Mouse (Mus musculus): ENCODE measurements at regions not wholly inside any gene's neighbourhood (a gene's known extent, or its start where the extent isn't known, plus 50 kb on each side); places are given as distances from the start of the nearest gene placed in this dataset.

DNA sequence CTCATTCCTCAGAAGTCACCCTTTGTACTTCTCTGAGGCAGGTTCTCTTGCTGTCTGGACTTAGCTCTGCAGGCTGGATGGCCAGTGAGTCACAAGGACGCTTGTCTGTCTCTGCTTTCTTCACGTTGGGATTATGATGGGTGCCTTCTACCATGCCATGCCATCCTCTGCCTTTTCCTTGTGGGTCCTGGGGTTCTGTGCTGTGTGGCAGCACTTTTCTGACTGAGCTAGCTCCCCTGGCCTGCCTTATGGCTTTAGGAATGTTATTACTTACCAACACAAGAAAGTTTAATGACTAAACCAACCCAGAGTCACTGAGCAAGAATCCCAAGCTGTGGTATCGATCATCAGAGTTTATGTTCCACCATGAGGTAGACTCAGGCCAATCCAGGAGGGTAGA is 280.7 kb downstream of the Gm49356 start:
- WGBS, result 94% methylated on average over 3 of the region's 3 CpGs

DNA sequence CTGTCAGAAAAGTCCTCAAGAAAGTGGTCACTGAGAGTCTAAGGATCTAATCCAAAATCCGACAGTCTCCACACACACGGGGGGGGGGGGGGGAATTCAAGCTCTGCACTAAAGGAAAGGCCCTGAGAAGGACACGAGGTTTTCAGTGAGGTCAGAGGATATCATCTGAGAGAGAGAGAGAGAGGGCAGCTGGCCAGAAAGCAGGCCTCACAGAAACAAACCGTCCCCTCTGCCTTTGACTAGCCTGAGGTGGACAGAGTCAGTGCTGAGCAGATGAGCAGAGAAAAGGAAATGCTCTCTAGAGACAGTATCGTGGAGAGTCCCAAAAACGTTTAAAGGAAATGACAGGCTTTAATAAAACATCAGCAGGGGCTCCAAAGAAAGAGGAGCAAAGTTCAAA is 282.0 kb downstream of the Gm49356 start:
- Histone ChIP-seq H3K4me2 (ENCODE audit: low read depth) (no peak overlapping the region), H3K9ac (no peak overlapping the region), H3K4me3 (ENCODE audit: low read depth, low read length) (no peak overlapping the region), H3K36me3 (ENCODE audit: insufficient read depth) (no peaks in the 10 kb centered on the region), H3K27me3 (ENCODE audit: insufficient read depth, low read length) (no peaks in the 10 kb centered on the region), H3K4me1 (ENCODE audit: insufficient read depth) (0 out of 2 replicates have a peak, but pooled peaks cover 4% of the 10 kb centered on the region), H3K9me3 (ENCODE audit: low read length) (no peaks in the 10 kb centered on the region), H3K27ac (ENCODE audit: low read depth, low read length) (no peak overlapping the region)
- TF ChIP-seq CTCF (IDR thresholded peaks at IDR 0.05; ENCODE audit: low read depth), result no peak
- ATAC-seq, result no peak
- DNase-seq, result no peak
- 39% methylated on average over 6 of the region's 6 CpGs for WGBS

More for the DNA sequence above, 280.7 kb downstream of the Gm49356 start:
- no peak overlapping the region for H3K9ac ChIP-seq
- H3K27me3 ChIP-seq (ENCODE audit: insufficient read depth, low read length), result no peaks in the 10 kb centered on the region
- H3K4me1 ChIP-seq (ENCODE audit: insufficient read depth), result 0 out of 2 replicates have a peak, but pooled peaks cover 4% of the 10 kb centered on the region
- H3K36me3 ChIP-seq (ENCODE audit: insufficient read depth), result no peaks in the 10 kb centered on the region
- no peak for ATAC-seq
- H3K4me2 ChIP-seq (ENCODE audit: low read depth), result no peak overlapping the region
- H3K27ac ChIP-seq (ENCODE audit: low read depth, low read length), result no peak overlapping the region
- DNase-seq, result no peak
- H3K9me3 ChIP-seq (ENCODE audit: low read length), result no peaks in the 10 kb centered on the region
- no peak for TF ChIP-seq CTCF (IDR thresholded peaks at IDR 0.05; ENCODE audit: low read depth)
- H3K4me3 ChIP-seq (ENCODE audit: low read depth, low read length), result no peak overlapping the region

DNA sequence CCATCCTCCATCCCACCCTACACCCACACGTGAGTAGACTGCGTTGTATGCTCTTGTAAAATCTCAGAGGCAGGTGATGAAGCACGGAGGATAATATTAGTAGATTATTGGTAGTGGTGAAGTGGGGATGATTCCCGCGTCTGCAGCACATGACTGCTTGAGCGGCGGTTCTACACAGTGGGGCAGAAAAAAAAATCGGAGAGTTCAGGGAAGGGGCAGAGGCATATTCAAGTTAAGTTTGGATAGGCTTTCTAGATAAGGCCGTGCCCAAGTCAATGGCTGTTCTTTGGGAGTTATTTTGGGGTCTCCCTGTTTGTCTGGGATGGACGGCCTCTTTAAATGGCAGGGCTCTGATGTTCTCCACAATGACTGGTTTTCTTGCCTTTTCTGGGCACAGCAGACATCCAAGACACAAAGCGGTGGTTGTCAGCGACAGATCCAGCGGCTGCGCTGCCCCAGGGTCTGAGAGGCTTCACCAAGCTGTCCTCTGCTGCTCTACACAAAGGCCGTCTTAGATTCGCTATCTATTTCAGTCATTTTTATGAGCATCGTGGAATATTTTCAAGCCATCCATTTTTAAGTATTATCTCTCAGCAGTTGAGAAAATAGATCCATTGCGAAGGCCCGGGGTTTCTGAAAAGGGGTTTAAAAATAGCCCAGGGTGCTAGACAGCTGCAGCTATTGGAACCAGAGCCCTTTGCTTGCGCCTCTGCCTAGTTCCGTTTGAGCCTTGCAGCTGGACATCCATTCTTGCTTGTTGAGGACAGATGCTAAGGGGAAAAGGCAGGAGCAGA is 284.6 kb downstream of the Gm49356 start:
- 61% methylated on average over 21 of the region's 21 CpGs for WGBS
- no peak overlapping the region for H3K9ac ChIP-seq
- no peaks in the 10 kb centered on the region for H3K36me3 ChIP-seq (ENCODE audit: insufficient read depth)
- ATAC-seq (peak; percentile 72), DNase-seq (peak; percentile 45)
- H3K27ac ChIP-seq (ENCODE audit: low read depth, low read length), result peak overlapping the region; percentile 79
- no peak overlapping the region for H3K4me3 ChIP-seq (ENCODE audit: low read depth, low read length)
- H3K27me3 ChIP-seq (ENCODE audit: insufficient read depth, low read length), result no peaks in the 10 kb centered on the region
- H3K4me2 ChIP-seq (ENCODE audit: low read depth), result no peak overlapping the region
- no peaks in the 10 kb centered on the region for H3K9me3 ChIP-seq (ENCODE audit: low read length)
- TF ChIP-seq CTCF (IDR thresholded peaks at IDR 0.05; ENCODE audit: low read depth), result no peak
- H3K4me1 ChIP-seq (ENCODE audit: insufficient read depth), result 0 out of 2 replicates have a peak, but pooled peaks cover 4% of the 10 kb centered on the region

DNA sequence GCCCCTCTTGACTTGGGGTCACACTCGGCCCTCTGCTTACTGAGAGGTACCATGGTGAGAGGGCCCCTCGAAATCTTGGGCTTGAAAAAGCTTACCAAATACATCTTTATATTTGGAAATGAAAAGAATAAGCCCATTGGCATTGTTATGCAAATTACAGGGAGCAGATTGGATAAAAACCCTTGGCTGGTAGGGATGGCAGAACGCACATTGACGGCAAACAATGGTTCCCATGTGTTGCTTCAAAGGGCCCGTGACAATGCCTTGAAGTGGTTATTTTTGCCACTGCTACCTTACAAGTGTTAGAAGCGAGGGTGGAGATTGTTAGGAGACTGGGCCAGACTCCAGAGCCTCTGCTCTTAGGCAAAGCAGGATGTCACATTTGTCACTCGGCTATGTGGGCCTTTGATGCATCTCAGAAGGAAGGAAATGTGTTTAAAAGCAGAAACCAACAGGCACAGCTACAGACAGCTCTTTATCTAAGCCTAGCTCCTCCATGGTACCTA is 285.2 kb downstream of the Gm49356 start:
- ATAC-seq (peak; percentile 61; the same call in 1 of the 2 replicates), DNase-seq (peak; percentile 38)
- 11% methylated on average over 7 of the region's 7 CpGs for WGBS
- H3K9ac ChIP-seq, result no peak overlapping the region
- H3K4me1 ChIP-seq (ENCODE audit: insufficient read depth), result 0 out of 2 replicates have a peak, but pooled peaks cover 4% of the 10 kb centered on the region
- no peak overlapping the region for H3K4me3 ChIP-seq (ENCODE audit: low read depth, low read length)
- peak overlapping the region; percentile 79 for H3K27ac ChIP-seq (ENCODE audit: low read depth, low read length)
- H3K27me3 ChIP-seq (ENCODE audit: insufficient read depth, low read length), result no peaks in the 10 kb centered on the region
- no peak overlapping the region for H3K4me2 ChIP-seq (ENCODE audit: low read depth)
- no peaks in the 10 kb centered on the region for H3K36me3 ChIP-seq (ENCODE audit: insufficient read depth)
- no peaks in the 10 kb centered on the region for H3K9me3 ChIP-seq (ENCODE audit: low read length)
- TF ChIP-seq CTCF (IDR thresholded peaks at IDR 0.05; ENCODE audit: low read depth), result no peak

DNA sequence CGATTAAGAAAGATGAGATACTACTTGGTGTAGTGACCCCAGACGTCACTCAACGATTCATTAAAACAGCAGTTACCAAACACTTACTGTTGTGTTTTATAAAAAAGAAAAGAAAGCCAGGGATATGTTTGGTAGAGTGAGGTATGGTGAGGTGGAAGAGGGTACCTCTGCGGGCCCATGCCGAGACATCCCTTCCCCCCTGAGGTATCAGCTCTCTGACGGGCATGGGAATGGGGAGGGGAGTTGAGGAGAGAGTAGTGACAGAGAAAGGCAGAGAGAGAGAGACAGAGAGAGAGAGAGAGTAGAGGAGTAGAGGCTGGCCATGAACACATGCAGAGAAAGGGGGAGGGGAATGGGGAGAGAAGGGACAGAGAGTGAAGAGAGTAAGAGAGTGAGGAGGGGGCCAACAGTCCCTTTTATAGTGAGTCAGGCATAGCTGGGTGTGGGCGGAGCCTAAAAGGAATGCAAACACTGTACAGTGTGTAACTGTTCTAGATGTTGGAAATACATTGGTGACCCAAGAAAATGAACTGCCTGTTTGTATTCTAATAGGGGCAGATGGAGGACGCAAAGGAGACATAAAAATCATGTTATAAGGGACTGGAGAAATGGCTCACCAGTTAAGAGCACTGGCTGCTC is 285.9 kb downstream of the Gm49356 start:
- WGBS, result 68% methylated on average over 8 of the region's 8 CpGs
- Histone ChIP-seq H3K9me3 (ENCODE audit: low read length) (no peaks in the 10 kb centered on the region), H3K4me3 (ENCODE audit: low read depth, low read length) (no peak overlapping the region), H3K36me3 (ENCODE audit: insufficient read depth) (no peaks in the 10 kb centered on the region), H3K4me1 (ENCODE audit: insufficient read depth) (0 out of 2 replicates have a peak, but pooled peaks cover 4% of the 10 kb centered on the region), H3K9ac (no peak overlapping the region), H3K4me2 (ENCODE audit: low read depth) (no peak overlapping the region), H3K27ac (ENCODE audit: low read depth, low read length) (peak overlapping the region; percentile 79; the same call in 1 of the 2 replicates), H3K27me3 (ENCODE audit: insufficient read depth, low read length) (no peaks in the 10 kb centered on the region)
- TF ChIP-seq CTCF (IDR thresholded peaks at IDR 0.05; ENCODE audit: low read depth), result no peak
- DNase-seq (no peak), ATAC-seq (no peak; the same call in 1 of the 2 replicates)

DNA sequence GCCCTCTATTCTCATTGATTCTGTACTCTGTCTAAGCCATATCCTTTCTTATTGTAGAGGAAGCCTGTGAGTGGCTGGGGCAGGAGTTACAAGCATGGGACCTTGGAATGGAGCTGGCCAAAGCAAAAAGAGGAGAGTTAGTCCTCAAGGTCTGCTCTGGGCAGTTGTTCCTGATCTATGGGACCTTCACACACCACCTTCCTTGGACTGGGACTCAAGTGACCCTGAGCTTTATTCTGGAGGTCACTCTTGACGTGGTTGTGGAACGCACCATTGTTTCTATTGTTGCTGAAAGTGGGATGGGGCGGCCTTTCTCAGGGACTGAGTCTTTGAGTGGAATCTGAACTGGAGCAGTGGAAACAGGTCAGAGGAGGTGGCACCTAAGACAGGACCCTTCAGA is 291.0 kb downstream of the Gm49356 start:
- no peaks in the 10 kb centered on the region for H3K4me1 ChIP-seq (ENCODE audit: insufficient read depth)
- H3K9ac ChIP-seq, result no peak overlapping the region
- H3K4me3 ChIP-seq (ENCODE audit: low read depth, low read length), result no peak overlapping the region
- no peaks in the 10 kb centered on the region for H3K27me3 ChIP-seq (ENCODE audit: insufficient read depth, low read length)
- H3K36me3 ChIP-seq (ENCODE audit: insufficient read depth), result no peaks in the 10 kb centered on the region
- ATAC-seq, result no peak
- H3K9me3 ChIP-seq (ENCODE audit: low read length), result no peaks in the 10 kb centered on the region
- no peak overlapping the region for H3K4me2 ChIP-seq (ENCODE audit: low read depth)
- DNase-seq, result no peak
- TF ChIP-seq CTCF (IDR thresholded peaks at IDR 0.05; ENCODE audit: low read depth), result no peak
- no peak overlapping the region for H3K27ac ChIP-seq (ENCODE audit: low read depth, low read length)
- 90% methylated on average over 3 of the region's 3 CpGs for WGBS

DNA sequence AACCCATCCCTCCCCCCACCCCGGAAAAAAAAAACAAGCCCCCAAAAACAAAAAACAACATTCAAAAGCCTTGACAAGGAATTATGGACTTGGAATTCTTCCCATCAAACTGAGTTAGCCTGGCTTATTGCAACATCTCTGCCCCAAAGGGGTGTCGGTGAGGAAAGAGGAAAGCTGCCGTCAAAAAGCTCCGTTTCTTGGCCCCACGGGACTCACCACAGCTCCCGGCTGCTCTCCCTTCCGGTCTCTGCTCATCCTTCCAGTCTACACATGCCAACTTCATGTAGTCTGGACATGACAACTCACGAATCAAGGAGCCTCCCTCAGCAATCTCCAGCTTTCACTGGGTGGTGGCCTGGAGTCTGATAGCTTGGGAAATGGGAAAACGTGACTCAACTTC is 295.4 kb downstream of the Gm49356 start:
- H3K9me3 ChIP-seq (ENCODE audit: low read length), result no peaks in the 10 kb centered on the region
- H3K9ac ChIP-seq, result no peak overlapping the region
- WGBS, result 85% methylated on average over 9 of the region's 9 CpGs
- H3K4me2 ChIP-seq (ENCODE audit: low read depth), result no peak overlapping the region
- DNase-seq, result no peak
- ATAC-seq, result no peak
- H3K4me3 ChIP-seq (ENCODE audit: low read depth, low read length), result no peak overlapping the region
- no peaks in the 10 kb centered on the region for H3K36me3 ChIP-seq (ENCODE audit: insufficient read depth)
- H3K27ac ChIP-seq (ENCODE audit: low read depth, low read length), result no peak overlapping the region
- TF ChIP-seq CTCF (IDR thresholded peaks at IDR 0.05; ENCODE audit: low read depth), result no peak
- H3K4me1 ChIP-seq (ENCODE audit: insufficient read depth), result no peaks in the 10 kb centered on the region
- H3K27me3 ChIP-seq (ENCODE audit: insufficient read depth, low read length), result no peaks in the 10 kb centered on the region

Measured in forebrain, postnatal 0 days (tissue).